Comparison of ENCODE assay signal across 8 mouse cellular contexts in the genomic region with DNA sequence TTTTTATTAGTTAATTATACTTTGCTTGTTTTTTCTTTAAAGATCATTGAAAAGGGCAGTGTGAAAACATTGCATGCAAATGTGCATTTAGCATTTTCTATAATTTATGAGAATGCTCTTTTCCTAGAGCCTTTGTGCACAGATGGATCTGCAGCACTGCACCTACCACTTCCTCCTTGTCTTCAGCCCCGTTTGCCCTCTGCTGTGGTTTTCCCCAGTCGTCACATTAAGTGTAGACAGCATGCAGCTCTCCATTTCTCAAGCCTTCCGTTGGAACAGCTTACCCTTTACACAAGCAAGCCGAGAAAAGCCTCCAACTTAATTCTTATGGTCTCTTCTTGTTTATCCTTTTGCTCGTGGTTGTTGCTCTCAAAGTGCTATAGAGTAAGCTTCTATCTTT.
A peak's percentile ranks its signal among the peaks of the same experiment; 100 is the strongest.
DNase-seq lines count a peak whose midpoint lies in the region; ATAC-seq lines count a peak whose summit lies in the region.

No protein-coding gene starts in this region.

- peaks cover 6% of the 10 kb centered on the region; the same call in 1 of the 2 replicates for H3K4me1 ChIP-seq in forebrain, embryonic 14.5 days (ENCODE audit: control insufficient read depth, insufficient read depth, low read length)
- peaks cover 11% of the 10 kb centered on the region for H3K4me1 ChIP-seq in forebrain, embryonic 12.5 days
- peaks cover 11% of the 10 kb centered on the region for H3K4me1 ChIP-seq in midbrain, embryonic 12.5 days
- peaks cover 7% of the 10 kb centered on the region for H3K4me1 ChIP-seq in midbrain, embryonic 11.5 days (ENCODE audit: control insufficient read depth, insufficient read depth, low read length)

- no peak overlapping the region for H3K4me2 ChIP-seq in forebrain, embryonic 14.5 days (ENCODE audit: low read length)
- H3K4me2 ChIP-seq in forebrain, embryonic 12.5 days = no peak overlapping the region
- H3K4me2 ChIP-seq in midbrain, embryonic 12.5 days (replicated peaks) = no peak overlapping the region
- no peak overlapping the region for H3K4me2 ChIP-seq in midbrain, embryonic 11.5 days

- no peak overlapping the region for H3K9ac ChIP-seq in forebrain, embryonic 14.5 days (ENCODE audit: low read length)
- H3K9ac ChIP-seq in forebrain, embryonic 12.5 days = no peak overlapping the region
- H3K9ac ChIP-seq in midbrain, embryonic 12.5 days (replicated peaks) = no peak overlapping the region
- no peak overlapping the region for H3K9ac ChIP-seq in midbrain, embryonic 11.5 days (ENCODE audit: low read length)

- peak; percentile 40; the same call in 1 of the 2 replicates for ATAC-seq in forebrain, embryonic 14.5 days
- no peak for ATAC-seq in forebrain, embryonic 12.5 days (ENCODE audit: low FRiP score)
- no peak for ATAC-seq in midbrain, embryonic 12.5 days (ENCODE audit: low FRiP score, low read depth)
- ATAC-seq in midbrain, embryonic 11.5 days (ENCODE audit: low FRiP score) = no peak

- no peak overlapping the region; the same call in 1 of the 2 replicates for H3K27ac ChIP-seq in forebrain, embryonic 14.5 days (ENCODE audit: low read depth, low read length)
- H3K27ac ChIP-seq in forebrain, embryonic 12.5 days = no peak overlapping the region
- 0 out of 2 replicates have a peak overlapping the region, but pooled peaks have one; percentile 17 for H3K27ac ChIP-seq in midbrain, embryonic 12.5 days (replicated peaks)
- no peak overlapping the region for H3K27ac ChIP-seq in midbrain, embryonic 11.5 days (ENCODE audit: low read depth, low read length)

- 37% methylated on average over 5 of the region's 5 CpGs for WGBS in forebrain, embryonic 14.5 days
- WGBS in forebrain, embryonic 12.5 days = 51% methylated on average over 5 of the region's 5 CpGs
- WGBS in midbrain, embryonic 12.5 days = 71% methylated on average over 5 of the region's 5 CpGs
- WGBS in midbrain, embryonic 11.5 days = 72% methylated on average over 5 of the region's 5 CpGs

- peaks cover 9% of the 10 kb centered on the region; the same call in 1 of the 2 replicates for H3K36me3 ChIP-seq in forebrain, embryonic 14.5 days (ENCODE audit: control insufficient read depth, insufficient read depth, low read length)
- H3K36me3 ChIP-seq in forebrain, embryonic 12.5 days (replicated peaks) = 0 out of 2 replicates have a peak, but pooled peaks cover 3% of the 10 kb centered on the region
- no peaks in the 10 kb centered on the region; the same call in 1 of the 2 replicates for H3K36me3 ChIP-seq in midbrain, embryonic 12.5 days
- H3K36me3 ChIP-seq in midbrain, embryonic 11.5 days (ENCODE audit: control insufficient read depth, insufficient read depth, low read length) = no peaks in the 10 kb centered on the region

- peak; percentile 20 for DNase-seq in forebrain, embryonic 14.5 days (ENCODE audit: low spot score)
- DNase-seq in midbrain, embryonic 11.5 days (ENCODE audit: low spot score, missing footprints) = no peak
- peak; percentile 69 for DNase-seq in induced T-regulatory cell, adult 2 months (ENCODE audit: low read depth)
- DNase-seq in thymus, postnatal 14 days = peak; percentile 79
- DNase-seq in cerebellum, adult 9-10 months = no peak
- DNase-seq in urinary bladder, postnatal 25 days (ENCODE audit: low spot score) = no peak

- H3K9me3 ChIP-seq in forebrain, embryonic 14.5 days (replicated peaks; ENCODE audit: control insufficient read depth, low read length) = no peaks in the 10 kb centered on the region
- no peaks in the 10 kb centered on the region for H3K9me3 ChIP-seq in forebrain, embryonic 12.5 days
- no peaks in the 10 kb centered on the region for H3K9me3 ChIP-seq in midbrain, embryonic 12.5 days
- no peaks in the 10 kb centered on the region for H3K9me3 ChIP-seq in midbrain, embryonic 11.5 days (ENCODE audit: control insufficient read depth, low read length)

- no peaks in the 10 kb centered on the region for H3K27me3 ChIP-seq in forebrain, embryonic 14.5 days (replicated peaks; ENCODE audit: control insufficient read depth, insufficient read depth, low read length)
- no peaks in the 10 kb centered on the region for H3K27me3 ChIP-seq in forebrain, embryonic 12.5 days
- H3K27me3 ChIP-seq in midbrain, embryonic 12.5 days = no peaks in the 10 kb centered on the region
- H3K27me3 ChIP-seq in midbrain, embryonic 11.5 days (ENCODE audit: control insufficient read depth, insufficient read depth, low read length) = no peaks in the 10 kb centered on the region

- H3K4me3 ChIP-seq in forebrain, embryonic 14.5 days (ENCODE audit: low read depth, low read length) = no peak overlapping the region
- H3K4me3 ChIP-seq in forebrain, embryonic 12.5 days (replicated peaks) = no peak overlapping the region
- H3K4me3 ChIP-seq in midbrain, embryonic 12.5 days = no peak overlapping the region
- H3K4me3 ChIP-seq in midbrain, embryonic 11.5 days (ENCODE audit: low read depth, low read length) = no peak overlapping the region

Comparison
In these comparisons a context has a peak if more than half of its experiments do, and no peak if none do; other contexts are left out.
1. DNase-seq: peak in forebrain, embryonic 14.5 days (single experiment), induced T-regulatory cell, adult 2 months (single experiment) and thymus, postnatal 14 days (single experiment); none in midbrain, embryonic 11.5 days (single experiment), cerebellum, adult 9-10 months (single experiment) and urinary bladder, postnatal 25 days (single experiment).